Mouse (Mus musculus) CH12.LX (cell line): ENCODE data around the gene Snrk. TPM values are rescaled to one million over a fixed set of nuclear protein-coding genes. Genes with fewer than 3 reads are reported as not detected.

Experiments used
- DNase-seq: peaks from one replicate; pipeline ENCODE4 v3.0.0-alpha.2; 2013; ENCODE audit errors: extremely low read depth
- H3K27ac ChIP-seq: 2 replicates; pipeline ENCODE4 v1.5.1; 2012; ENCODE audit warnings: low read depth, mild to moderate bottlenecking, control low read depth, moderate library complexity; ENCODE audit not compliant: insufficient read depth
- H3K27me3 ChIP-seq: replicated peaks from 2 replicates; pipeline ENCODE3; 2012; ENCODE audit warnings: inconsistent platforms
- H3K36me3 ChIP-seq, 2 experiments: replicated peaks in 1 of 2; 2 replicates each; pipeline versions ENCODE3 to v1.6.1; 2012; ENCODE audit warnings: inconsistent platforms in 1 of 2, low read length in 1 of 2, mild to moderate bottlenecking in 1 of 2, mixed read lengths in 1 of 2, moderate library complexity in 1 of 2; ENCODE audit not compliant: control insufficient read depth in 1 of 2, insufficient read depth in 1 of 2
- H3K4me1 ChIP-seq, 2 experiments: 2 replicates each; pipeline ENCODE4 v1.6.1; 2012; ENCODE audit warnings: inconsistent platforms in 1 of 2, moderate library complexity in 1 of 2; ENCODE audit not compliant: insufficient read depth in 2 of 2, control insufficient read depth in 1 of 2
- H3K4me2 ChIP-seq: 2 replicates; pipeline ENCODE4 v1.6.1; 2012; ENCODE audit warnings: low read depth, mild to moderate bottlenecking, control low read depth; ENCODE audit not compliant: poor library complexity, insufficient read depth, severe bottlenecking
- H3K4me3 ChIP-seq, 3 experiments: fragments of 150-350 bp in 1 of 3; sonication (generic) in 1 of 3; replicated peaks in 1 of 3; 2 replicates each; pipeline versions ENCODE3 to v1.5.1; 2011 to 2012; ENCODE audit warnings: low read depth in 2 of 3, low read length in 2 of 3, mild to moderate bottlenecking in 2 of 3, moderate library complexity in 2 of 3, control low read depth in 1 of 3, improper control_type of control experiment in 1 of 3, inconsistent platforms in 1 of 3, mixed read lengths in 1 of 3; ENCODE audit not compliant: poor library complexity in 1 of 3
- H3K79me2 ChIP-seq: replicated peaks from 2 replicates; pipeline ENCODE4 v1.6.1; 2012; ENCODE audit warnings: mild to moderate bottlenecking, moderate library complexity; ENCODE audit not compliant: control insufficient read depth, poor library complexity, insufficient read depth, severe bottlenecking; ENCODE audit errors: extremely low read depth
- H3K9ac ChIP-seq: 2 replicates; pipeline ENCODE4 v1.6.1; 2012; ENCODE audit warnings: low read depth, mild to moderate bottlenecking, control low read depth, moderate library complexity; ENCODE audit not compliant: insufficient read depth
- H3K9me3 ChIP-seq: replicated peaks from 2 replicates; pipeline ENCODE3; 2012; ENCODE audit warnings: low read length, inconsistent platforms, mixed read lengths
- BHLHE40 ChIP-seq: IDR thresholded peaks from 2 replicates; pipeline ENCODE4 v1.6.1; 2011; ENCODE audit warnings: mild to moderate bottlenecking, low read depth, low read length, improper control_type of control experiment
- CHD2 ChIP-seq: IDR thresholded peaks from 2 replicates; pipeline ENCODE4 v1.6.1; 2011; ENCODE audit warnings: low read length, improper control_type of control experiment
- CTCF ChIP-seq, 2 experiments: IDR thresholded peaks in 1 of 2; conservative IDR thresholded peaks in 1 of 2; 2 replicates each; pipeline ENCODE4 v1.5.1; 2011 to 2012; ENCODE audit warnings: low read depth in 2 of 2, low read length in 2 of 2, improper control_type of control experiment in 1 of 2, inconsistent platforms in 1 of 2, mild to moderate bottlenecking in 1 of 2, moderate library complexity in 1 of 2
- E2F4 ChIP-seq: IDR thresholded peaks from 2 replicates; pipeline ENCODE4 v1.6.1; 2011; ENCODE audit warnings: low read depth, low read length, improper control_type of control experiment; ENCODE audit not compliant: insufficient replicate concordance
- ELF1 ChIP-seq: IDR thresholded peaks from 2 replicates; pipeline ENCODE4 v1.6.1; 2014; ENCODE audit warnings: low read depth, mild to moderate bottlenecking, inconsistent platforms, low read length, improper control_type of control experiment
- EP300 ChIP-seq: IDR thresholded peaks from 2 replicates; pipeline ENCODE4 v1.6.1; 2011; ENCODE audit warnings: low read length, improper control_type of control experiment
- GABPA ChIP-seq: IDR thresholded peaks from 2 replicates; pipeline ENCODE4 v1.6.1; 2012; ENCODE audit warnings: low read depth, low read length, improper control_type of control experiment, inconsistent platforms; ENCODE audit not compliant: insufficient replicate concordance
- HCFC1 ChIP-seq: IDR thresholded peaks from 2 replicates; pipeline ENCODE4 v1.6.1; 2012; ENCODE audit warnings: low read depth, mild to moderate bottlenecking, inconsistent platforms, low read length, improper control_type of control experiment
- JUN ChIP-seq: IDR thresholded peaks from 2 replicates; pipeline ENCODE4 v1.6.1; 2011; ENCODE audit warnings: low read depth, mild to moderate bottlenecking, low read length, improper control_type of control experiment, moderate library complexity; ENCODE audit not compliant: insufficient read depth
- JUND ChIP-seq: conservative IDR thresholded peaks from 2 replicates; pipeline ENCODE4 v1.6.1; 2011; ENCODE audit warnings: low read depth, low read length, improper control_type of control experiment
- MAFK ChIP-seq: IDR thresholded peaks from 2 replicates; pipeline ENCODE4 v1.6.1; 2011; ENCODE audit warnings: low read length, improper control_type of control experiment; ENCODE audit not compliant: insufficient replicate concordance
- MYC ChIP-seq: IDR thresholded peaks from 2 replicates; pipeline ENCODE4 v1.6.1; 2011; ENCODE audit warnings: low read depth, mild to moderate bottlenecking, improper control_type of control experiment, low read length
- NRF1 ChIP-seq: IDR thresholded peaks from 2 replicates; pipeline ENCODE4 v1.6.1; 2014; ENCODE audit warnings: low read depth, mild to moderate bottlenecking, inconsistent platforms, low read length, improper control_type of control experiment, moderate library complexity
- PAX5 ChIP-seq: IDR thresholded peaks from 2 replicates; pipeline ENCODE4 v1.6.1; 2012; ENCODE audit warnings: low read length, inconsistent platforms, mixed read lengths
- POLR2A ChIP-seq: IDR thresholded peaks from 2 replicates; pipeline ENCODE4 v1.6.1; 2011; ENCODE audit warnings: low read depth, mild to moderate bottlenecking, improper control_type of control experiment, low read length
- POLR2AphosphoS2 ChIP-seq: IDR thresholded peaks from 2 replicates; pipeline ENCODE4 v1.6.1; 2011; ENCODE audit warnings: low read depth, low read length, improper control_type of control experiment
- RAD21 ChIP-seq: IDR thresholded peaks from 2 replicates; pipeline ENCODE4 v1.6.1; 2011; ENCODE audit warnings: low read depth, mild to moderate bottlenecking, low read length, improper control_type of control experiment, moderate library complexity
- UBTF ChIP-seq: IDR thresholded peaks from 2 replicates; pipeline ENCODE4 v1.6.1; 2012; ENCODE audit warnings: low read depth, mild to moderate bottlenecking, inconsistent platforms, low read length, improper control_type of control experiment, moderate library complexity
- USF1 ChIP-seq: IDR thresholded peaks from 2 replicates; pipeline ENCODE4 v1.6.1; 2014; ENCODE audit warnings: low read depth, mild to moderate bottlenecking, inconsistent platforms, low read length, improper control_type of control experiment
- ZKSCAN1 ChIP-seq: IDR thresholded peaks from 2 replicates; pipeline ENCODE4 v1.6.1; 2012; ENCODE audit warnings: low read depth, inconsistent platforms, low read length, improper control_type of control experiment, borderline replicate concordance
- ZNF384 ChIP-seq: IDR thresholded peaks from 2 replicates; pipeline ENCODE4 v1.6.1; 2012; ENCODE audit warnings: low read depth, low read length, improper control_type of control experiment, inconsistent platforms
- dilution Hi-C: fragments of 300-500 bp; cut with MboI; formaldehyde crosslinking; loops from 2 replicates; pipeline ENCODE4 v1.14.3; 2020; ENCODE audit warnings: low sequenced_read_pairs; ENCODE audit not compliant: extremely low pct_unique_long_range_greater_than_20kb, extremely low pct_ligation_motif_present
- in situ Hi-C: fragments of 300-500 bp; cut with MboI; formaldehyde crosslinking; loops from 3 replicates; pipeline ENCODE4 v1.14.3; 2019; ENCODE audit warnings: low sequenced_read_pairs, low pct_ligation_motif_present, low pct_unique_long_range_greater_than_20kb, mixed read lengths
- polyA plus RNA-seq: library from polyadenylated mRNA; unstranded; fragments of >175 nt; gene quantifications from 2 replicates; pipeline ENCODE4 v1.2.1, GENCODE M21; 2012; ENCODE audit warnings: low read depth; ENCODE audit not compliant: insufficient read length
- total RNA-seq, 2 experiments: library from RNA; depleted of rRNA; stranded (reverse); fragments of 300-350 nt in 1 of 2; fragments of >200 nt in 1 of 2; gene quantifications; 2 replicates each; pipeline ENCODE4 v1.2.3; 2012 to 2014

Gene Snrk
- total and polyA plus RNA-seq, 3 experiments = 6.1 to 13.1 (median 7.0) TPM

DNA sequence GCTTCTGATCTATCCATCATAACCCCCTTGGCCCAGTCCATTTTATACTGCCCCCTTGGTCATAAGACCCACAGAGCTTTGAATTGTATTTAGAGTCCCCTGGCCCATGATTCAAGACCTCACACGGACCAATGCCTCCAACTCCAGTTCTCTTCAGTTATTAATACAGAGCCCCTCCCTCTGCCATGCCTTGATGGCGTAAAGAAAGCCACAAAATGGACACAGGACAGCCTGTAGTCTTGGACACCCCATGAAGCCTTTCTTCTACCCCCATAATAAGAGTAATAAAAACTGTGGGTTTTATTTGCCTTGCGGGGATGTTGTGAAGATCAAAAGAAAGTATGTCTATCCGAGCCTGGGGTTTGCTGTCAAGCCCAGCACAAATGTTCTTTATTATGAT lies 33.4 kb upstream of the Snrk start:
- no peaks in the 10 kb centered on the region for H3K9me3 ChIP-seq
- TF ChIP-seq POLR2A (no peak), CHD2 (no peak), EP300 (no peak), RAD21 (no peak), ZKSCAN1 (no peak), CTCF (conservative IDR thresholded peaks at IDR 0.05 in 1 of 2, IDR thresholded peaks at IDR 0.05 in 1 of 2; ENCODE audit: low read depth in 2 of 2, low read length in 2 of 2) (no peak), JUN (no peak), MAFK (no peak), E2F4 (no peak), JUND (no peak), MYC (no peak), ELF1 (no peak), POLR2AphosphoS2 (no peak), UBTF (no peak), GABPA (no peak), PAX5 (no peak), BHLHE40 (no peak)
- H3K27me3 ChIP-seq = no peaks in the 10 kb centered on the region
- no peak overlapping the region for H3K27ac ChIP-seq
- H3K36me3 ChIP-seq = no peaks in the 10 kb centered on the region
- DNase-seq = no peak
- H3K9ac ChIP-seq = no peak overlapping the region
- in situ Hi-C loops (no loop called here), dilution Hi-C loops (no loop called here)
- H3K79me2 ChIP-seq = no peaks in the 10 kb centered on the region
- no peaks in the 10 kb centered on the region; a peak in 1 of 4 replicates for H3K4me1 ChIP-seq
- no peak overlapping the region for H3K4me3 ChIP-seq
- H3K4me2 ChIP-seq = no peak overlapping the region

DNA sequence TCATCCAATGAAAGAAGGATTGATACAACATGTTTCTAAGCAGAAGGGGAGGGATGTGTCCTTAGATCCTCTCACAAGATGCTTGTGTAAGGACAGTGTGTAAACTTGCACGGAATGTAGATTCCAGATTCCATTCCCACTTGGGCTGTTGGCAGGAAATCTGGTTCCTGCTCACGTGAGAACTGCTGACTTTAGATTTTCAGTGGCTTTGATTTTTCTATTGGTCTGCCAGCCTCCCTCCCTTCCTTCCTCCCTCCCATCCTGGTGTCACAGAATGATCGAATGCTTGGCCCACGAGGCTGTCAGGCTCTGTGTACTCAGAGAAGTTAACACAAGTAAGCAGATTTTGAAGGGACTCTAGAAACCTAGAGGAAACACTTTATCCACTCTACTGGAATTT lies 32.9 kb upstream of the Snrk start:
- Histone ChIP-seq H3K27ac (no peak overlapping the region), H3K4me1 (no peaks in the 10 kb centered on the region; a peak in 1 of 4 replicates)
- dilution Hi-C loops = no loop called here

More for the DNA sequence above, 32.9 kb upstream of the Snrk start:
- no peak overlapping the region for H3K9ac ChIP-seq
- no peaks in the 10 kb centered on the region for H3K79me2 ChIP-seq
- no peaks in the 10 kb centered on the region for H3K9me3 ChIP-seq
- no peak for DNase-seq
- no peaks in the 10 kb centered on the region for H3K36me3 ChIP-seq
- H3K27me3 ChIP-seq = no peaks in the 10 kb centered on the region
- H3K4me3 ChIP-seq = no peak overlapping the region
- no peak for TF ChIP-seq HCFC1
- TF ChIP-seq ZNF384 = no peak
- TF ChIP-seq USF1 = no peak
- TF ChIP-seq NRF1 = no peak
- TF ChIP-seq RAD21 = no peak
- in situ Hi-C loops = no loop called here
- no peak overlapping the region for H3K4me2 ChIP-seq
